Mouse (Mus musculus): ENCODE data around the gene Nabp2. TPM values are rescaled to one million over a fixed set of nuclear protein-coding genes. Genes with fewer than 3 reads are reported as not detected.

The Nabp2 gene
- polyA plus RNA-seq, 1 experiment from 2014 or later: 59.0 TPM

- no peak for DNase-seq (ENCODE audit: low spot score)
Observed at GRCm38 (mm10) chr10:128388941-128389340, 22.4 kb downstream of the Nabp2 start.

GRCm38 (mm10) chr10:128385902-128386301 is 25.4 kb downstream of the Nabp2 start:
- DNase-seq (ENCODE audit: low spot score): no peak

- DNase-seq (ENCODE audit: low spot score): no peak
Observed at GRCm38 (mm10) chr10:128382482-128382881, 28.8 kb downstream of the Nabp2 start.

- no peak for DNase-seq (ENCODE audit: low spot score)
Observed at GRCm38 (mm10) chr10:128380565-128380964, 30.7 kb downstream of the Nabp2 start.

- DNase-seq (ENCODE audit: low spot score): no peak
Observed at GRCm38 (mm10) chr10:128379260-128379659, 32.0 kb downstream of the Nabp2 start.

GRCm38 (mm10) chr10:128378462-128378861 is 32.8 kb downstream of the Nabp2 start:
- no peak for DNase-seq (ENCODE audit: low spot score)

- no peak for DNase-seq (ENCODE audit: low spot score)
Observed at GRCm38 (mm10) chr10:128377940-128378448, 33.3 kb downstream of the Nabp2 start.

- peak; percentile 29 for DNase-seq (ENCODE audit: low spot score)
Observed at GRCm38 (mm10) chr10:128377222-128377939, 33.9 kb downstream of the Nabp2 start.

- peak; percentile 82 for DNase-seq (ENCODE audit: low spot score)
Observed at GRCm38 (mm10) chr10:128376455-128377211, 34.7 kb downstream of the Nabp2 start, which contains the start of gene Ankrd52. TSS of gene Ankrd52 (plus strand) at chr10:128377115.

- no peak for DNase-seq (ENCODE audit: low spot score)
Observed at GRCm38 (mm10) chr10:128376099-128376454, 35.2 kb downstream of the Nabp2 start.

GRCm38 (mm10) chr10:128374393-128374792 is 36.9 kb downstream of the Nabp2 start:
- peak; percentile 32 for DNase-seq (ENCODE audit: low spot score)

GRCm38 (mm10) chr10:128372989-128373748 is 38.1 kb downstream of the Nabp2 start:
- DNase-seq (ENCODE audit: low spot score): no peak

- DNase-seq (ENCODE audit: low spot score): no peak
Observed at GRCm38 (mm10) chr10:128372142-128372541, 39.1 kb downstream of the Nabp2 start.

GRCm38 (mm10) chr10:128370601-128371000 is 40.7 kb downstream of the Nabp2 start:
- DNase-seq (ENCODE audit: low spot score): no peak

- no peak for DNase-seq (ENCODE audit: low spot score)
Observed at GRCm38 (mm10) chr10:128370021-128370420, 41.3 kb downstream of the Nabp2 start.

GRCm38 (mm10) chr10:128369599-128369998 is 41.7 kb downstream of the Nabp2 start:
- DNase-seq (ENCODE audit: low spot score): no peak

GRCm38 (mm10) chr10:128369218-128369543 is 42.1 kb downstream of the Nabp2 start:
- DNase-seq (ENCODE audit: low spot score): no peak

- peak; percentile 91 for DNase-seq (ENCODE audit: low spot score)
Observed at GRCm38 (mm10) chr10:128368402-128369217, 42.7 kb downstream of the Nabp2 start, which contains the start of gene Coq10a. TSS of gene Coq10a (minus strand) at chr10:128368997.

GRCm38 (mm10) chr10:128367899-128368401 is 43.3 kb downstream of the Nabp2 start:
- no peak for DNase-seq (ENCODE audit: low spot score)

- peak; percentile 23 for DNase-seq (ENCODE audit: low spot score)
Observed at GRCm38 (mm10) chr10:128362568-128362967, 48.7 kb downstream of the Nabp2 start.

GRCm38 (mm10) chr10:128361836-128362235 is 49.5 kb downstream of the Nabp2 start:
- DNase-seq (ENCODE audit: low spot score): no peak

Measured in thymus, postnatal 0 days (tissue).